Mouse (Mus musculus) ES-E14 (cell line): Measurements from ENCODE around the gene Slc39a11. TPM values are rescaled to one million over a fixed set of nuclear protein-coding genes. Genes with fewer than 3 reads are reported as not detected.

Experiments
- DNase-seq: peaks from one replicate; pipeline ENCODE4 v3.0.0-alpha.2; 2013; ENCODE audit warnings: low read depth, low spot score
- H3K27ac ChIP-seq: 2 replicates; pipeline ENCODE4 v1.5.1; 2012; ENCODE audit warnings: low read depth, mild to moderate bottlenecking, low read length, moderate library complexity, mixed read lengths; ENCODE audit not compliant: poor library complexity, insufficient read depth, severe bottlenecking
- H3K36me3 ChIP-seq: 2 replicates; pipeline ENCODE4 v1.6.1; 2012; ENCODE audit warnings: mild to moderate bottlenecking, low read length, moderate library complexity, mixed read lengths; ENCODE audit not compliant: control insufficient read depth, poor library complexity, insufficient read depth, severe bottlenecking
- H3K4me1 ChIP-seq, 2 experiments: fragments of 150-350 bp in 1 of 2; sonication (generic) in 1 of 2; 2 replicates each; pipeline ENCODE4 v1.6.1; 2012; ENCODE audit warnings: low read length in 2 of 2, mild to moderate bottlenecking in 1 of 2, mixed read lengths in 1 of 2; ENCODE audit not compliant: control insufficient read depth in 2 of 2, insufficient read depth in 2 of 2, poor library complexity in 1 of 2
- H3K4me3 ChIP-seq, 2 experiments: fragments of 150-350 bp in 1 of 2; sonication (generic) in 1 of 2; 2 replicates each; pipeline ENCODE4 v1.5.1; 2012; ENCODE audit warnings: low read length in 2 of 2, low read depth in 1 of 2, mild to moderate bottlenecking in 1 of 2, mixed read lengths in 1 of 2; ENCODE audit not compliant: insufficient read depth in 1 of 2, poor library complexity in 1 of 2, severe bottlenecking in 1 of 2
- H3K9ac ChIP-seq: 2 replicates; pipeline ENCODE4 v1.6.1; 2012; ENCODE audit warnings: low read depth, mild to moderate bottlenecking, low read length, mixed read lengths; ENCODE audit not compliant: poor library complexity, insufficient read depth, severe bottlenecking
- H3K9me3 ChIP-seq: fragments of 150-350 bp; sonication (generic); 2 replicates; pipeline ENCODE4 v1.6.1; 2012; ENCODE audit warnings: low read depth, mild to moderate bottlenecking, low read length; ENCODE audit not compliant: control insufficient read depth, insufficient read depth
- CHD2 ChIP-seq: IDR thresholded peaks from 2 replicates; pipeline ENCODE4 v1.6.1; 2014; ENCODE audit warnings: mild to moderate bottlenecking, low read depth, low read length, inconsistent platforms
- HCFC1 ChIP-seq: IDR thresholded peaks from 2 replicates; pipeline ENCODE4 v1.6.1; 2012; ENCODE audit warnings: low read length, inconsistent platforms, borderline replicate concordance; ENCODE audit not compliant: insufficient read depth
- MAFK ChIP-seq: IDR thresholded peaks from 2 replicates; pipeline ENCODE4 v1.6.1; 2014; ENCODE audit warnings: mild to moderate bottlenecking, low read depth, low read length, inconsistent platforms; ENCODE audit not compliant: insufficient read depth
- ZC3H11A ChIP-seq: IDR thresholded peaks from 2 replicates; pipeline ENCODE4 v1.6.1; 2012; ENCODE audit warnings: low read depth, mild to moderate bottlenecking, inconsistent platforms, low read length, borderline replicate concordance
- ZNF384 ChIP-seq: IDR thresholded peaks from 2 replicates; pipeline ENCODE4 v1.6.1; 2012; ENCODE audit warnings: low read depth, low read length, inconsistent platforms
- in situ Hi-C, 2 experiments: fragments of 600-800 bp; cut with MboI; formaldehyde crosslinking; loops; one replicate each; pipeline ENCODE4 v1.15.1; 2025; ENCODE audit warnings: low sequenced_read_pairs in 2 of 2, inconsistent platforms in 1 of 2; ENCODE audit not compliant: unreplicated experiment in 2 of 2
- total RNA-seq: library from RNA; depleted of rRNA; stranded (reverse); fragments of 300-350 nt; gene quantifications from 2 replicates; pipeline ENCODE4 v1.2.3, GENCODE M21; 2012

Slc39a11 gene
- total RNA-seq, 1 experiment = 17.0 TPM

GRCm38 (mm10) chr11:113621001-113621400 is 28.9 kb downstream of the Slc39a11 start:
- no peak overlapping the region for H3K9ac ChIP-seq
- H3K9me3 ChIP-seq = no peaks in the 10 kb centered on the region
- no peak overlapping the region for H3K4me3 ChIP-seq
- in situ Hi-C loops = loop anchor here (10.0 kb wide), 1 partner anchor 326 kb away; no protein-coding TSS in a partner anchor
- no peak for DNase-seq
- no peak for TF ChIP-seq CHD2
- no peak for TF ChIP-seq ZNF384
- no peak for TF ChIP-seq HCFC1
- no peak for TF ChIP-seq ZC3H11A
- TF ChIP-seq MAFK = no peak
- H3K36me3 ChIP-seq = no peaks in the 10 kb centered on the region
- no peak overlapping the region for H3K27ac ChIP-seq
- peaks cover 0 to 14% of the 10 kb centered on the region in 2 experiments; a peak in 2 of 4 replicates for H3K4me1 ChIP-seq

- peak overlapping the region; percentile 59 to 61 for H3K4me3 ChIP-seq
- DNase-seq = no peak
- peaks cover 0 to 14% of the 10 kb centered on the region in 2 experiments; a peak in 2 of 4 replicates for H3K4me1 ChIP-seq
- H3K9me3 ChIP-seq = no peaks in the 10 kb centered on the region
- in situ Hi-C loops = loop anchor here (10.0 kb wide), 2 partner anchors 125 to 325 kb away; no protein-coding TSS in a partner anchor
- H3K27ac ChIP-seq = no peak overlapping the region
- peak overlapping the region; percentile 56; the same call in 1 of the 2 replicates for H3K9ac ChIP-seq
- TF ChIP-seq ZC3H11A (no peak), MAFK (no peak), CHD2 (no peak), HCFC1 (no peak), ZNF384 (no peak)
- no peaks in the 10 kb centered on the region for H3K36me3 ChIP-seq
Observed at GRCm38 (mm10) chr11:113619420-113620080, 30.3 kb downstream of the Slc39a11 start.

GRCm38 (mm10) chr11:113618672-113619419 is 31.0 kb downstream of the Slc39a11 start, which contains the start of gene Sstr2:
TSS of gene Sstr2 (plus strand) at chr11:113619342.
- no peaks in the 10 kb centered on the region for H3K9me3 ChIP-seq
- peak within 1 kb of the TSS; percentile 59 to 61 for H3K4me3 ChIP-seq
- H3K36me3 ChIP-seq = no peaks in the 10 kb centered on the region
- peaks cover 0 to 14% of the 10 kb centered on the region in 2 experiments; a peak in 2 of 4 replicates for H3K4me1 ChIP-seq
- no peak within 1 kb of the TSS for H3K27ac ChIP-seq
- H3K9ac ChIP-seq = peak within 1 kb of the TSS; percentile 56; the same call in 1 of the 2 replicates
- DNase-seq = peak; percentile 54
- no peak for TF ChIP-seq HCFC1
- TF ChIP-seq MAFK = no peak
- no peak for TF ChIP-seq ZNF384
- no peak for TF ChIP-seq ZC3H11A
- no peak for TF ChIP-seq CHD2
- in situ Hi-C loops = loop anchor here in 1 of 2 experiments (10.0 kb wide), 1 partner anchor 124 kb away; no protein-coding TSS in a partner anchor

- Histone ChIP-seq H3K9me3 (no peaks in the 10 kb centered on the region), H3K27ac (no peak overlapping the region), H3K36me3 (no peaks in the 10 kb centered on the region), H3K4me1 (peaks cover 0 to 18% of the 10 kb centered on the region in 2 experiments; a peak in 2 of 4 replicates), H3K9ac (no peak overlapping the region), H3K4me3 (peak overlapping the region; percentile 59 to 61; a peak in 2 of 4 replicates)
- no peak for TF ChIP-seq ZC3H11A
- TF ChIP-seq ZNF384 = no peak
- no peak for TF ChIP-seq CHD2
- TF ChIP-seq MAFK = no peak
- TF ChIP-seq HCFC1 = no peak
- in situ Hi-C loops = loop anchor here in 1 of 2 experiments (10.0 kb wide), 1 partner anchor 123 kb away; no protein-coding TSS in a partner anchor
- no peak for DNase-seq
Observed at GRCm38 (mm10) chr11:113618303-113618671, 31.6 kb downstream of the Slc39a11 start.
